Mouse (Mus musculus): ENCODE measurements around the gene Dusp3. TPM values are rescaled to one million over a fixed set of nuclear protein-coding genes. Genes with fewer than 3 reads are reported as not detected.

Gene Dusp3
- polyA plus RNA-seq, 1 experiment: 81.1 TPM

DNA sequence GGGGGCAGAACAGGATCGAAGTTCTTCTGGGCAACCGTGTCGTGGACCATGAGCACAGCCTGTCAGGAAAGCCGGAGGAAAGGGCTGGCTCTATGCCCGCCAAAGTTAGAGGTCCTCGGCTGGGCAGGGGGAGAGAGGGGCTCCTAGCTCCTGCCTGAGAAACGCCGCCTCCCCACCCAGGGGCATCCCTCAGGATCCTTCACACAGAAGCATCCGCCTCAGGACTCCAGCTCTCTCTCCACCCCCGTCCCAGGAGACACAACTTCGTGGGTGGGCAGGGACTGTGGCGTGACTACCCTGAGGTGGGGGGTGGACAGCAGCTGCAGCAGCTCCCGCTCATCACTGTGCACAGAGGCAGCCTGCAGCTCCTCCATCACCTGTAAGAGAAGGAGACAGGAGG lies 36.6 kb upstream of the Dusp3 start:
- no peak overlapping the region for H3K4me3 ChIP-seq
- H3ac ChIP-seq (ENCODE audit: control insufficient read depth, insufficient read length): no peak overlapping the region
- no peak for TF ChIP-seq REST (IDR thresholded peaks at IDR 0.05; ENCODE audit: insufficient read depth, insufficient read length)
- peak in 2 of 3 experiments; percentile 36 to 56 for TF ChIP-seq MYOG (IDR thresholded peaks at IDR 0.05; ENCODE audit: control insufficient read depth in 1 of 3, insufficient read depth in 1 of 3, insufficient read length in 2 of 3, low read depth in 2 of 3)
- no peak for TF ChIP-seq SRF (IDR thresholded peaks at IDR 0.05; ENCODE audit: control insufficient read depth, insufficient read length, low read depth)
- TF ChIP-seq POLR2A (IDR thresholded peaks at IDR 0.05; ENCODE audit: insufficient read length, low read depth): no peak
- no peak for TF ChIP-seq CEBPB (IDR thresholded peaks at IDR 0.05; ENCODE audit: insufficient read depth, poor library complexity, severe bottlenecking)
- TF ChIP-seq POLR2AphosphoS2 (IDR thresholded peaks at IDR 0.05; ENCODE audit: insufficient read length, low read depth): no peak
- TF ChIP-seq MAX (IDR thresholded peaks at IDR 0.05; ENCODE audit: low read depth): no peak
- no peak for TF ChIP-seq E2F4 (IDR thresholded peaks at IDR 0.05; ENCODE audit: insufficient read depth)
- no peak for TF ChIP-seq USF1 (IDR thresholded peaks at IDR 0.05; ENCODE audit: low read depth)
- no peak for TF ChIP-seq TCF12 (IDR thresholded peaks at IDR 0.05; ENCODE audit: insufficient read depth, poor library complexity, severe bottlenecking)
- TF ChIP-seq TCF3 (IDR thresholded peaks at IDR 0.05; ENCODE audit: insufficient read length, low read depth): no peak
- peak in 2 of 3 experiments; percentile 67 to 91 for TF ChIP-seq MYOD1 (IDR thresholded peaks at IDR 0.05; ENCODE audit: control insufficient read depth in 1 of 3, insufficient read length in 2 of 3, low read depth in 2 of 3)
- no peaks in the 10 kb centered on the region for H3K36me3 ChIP-seq (ENCODE audit: control insufficient read depth, insufficient read depth)
- H3K4me2 ChIP-seq (ENCODE audit: low read depth): peak overlapping the region; percentile 6
- H3K27me3 ChIP-seq (ENCODE audit: control insufficient read depth, insufficient read depth, insufficient read length): no peaks in the 10 kb centered on the region
- H3K79me2 ChIP-seq (ENCODE audit: control insufficient read depth, insufficient read depth): no peaks in the 10 kb centered on the region

DNA sequence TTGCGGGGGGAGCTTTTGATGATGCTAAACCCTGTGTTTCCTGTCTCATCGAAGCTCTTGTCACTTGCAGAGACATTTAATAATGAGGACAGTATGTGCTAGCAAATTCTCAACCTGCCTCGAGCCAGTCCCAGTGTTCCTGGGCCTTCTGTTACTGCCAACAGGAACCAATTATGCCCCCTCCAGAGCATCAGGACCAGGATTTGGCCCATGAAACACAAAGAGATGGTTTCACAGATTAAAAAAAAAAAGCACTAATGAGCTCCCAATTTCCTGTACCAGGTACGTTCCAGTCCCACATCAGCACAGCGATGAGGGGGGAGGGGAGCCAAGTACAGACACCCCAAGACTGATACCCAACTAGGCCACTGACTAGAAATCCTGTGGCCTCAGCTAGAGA lies 34.4 kb upstream of the Dusp3 start:
- Histone ChIP-seq H3K4me2 (ENCODE audit: low read depth) (no peak overlapping the region), H3ac (ENCODE audit: control insufficient read depth, insufficient read length) (no peak overlapping the region), H3K79me2 (ENCODE audit: control insufficient read depth, insufficient read depth) (no peaks in the 10 kb centered on the region), H3K4me3 (no peak overlapping the region), H3K36me3 (ENCODE audit: control insufficient read depth, insufficient read depth) (no peaks in the 10 kb centered on the region), H3K27me3 (ENCODE audit: control insufficient read depth, insufficient read depth, insufficient read length) (peaks cover 4% of the 10 kb centered on the region)
- TF ChIP-seq MAX (IDR thresholded peaks at IDR 0.05; ENCODE audit: low read depth): no peak
- TF ChIP-seq SRF (IDR thresholded peaks at IDR 0.05; ENCODE audit: control insufficient read depth, insufficient read length, low read depth): no peak
- TF ChIP-seq MYOD1 (IDR thresholded peaks at IDR 0.05; ENCODE audit: control insufficient read depth in 1 of 3, insufficient read length in 2 of 3, low read depth in 2 of 3): no peak
- no peak for TF ChIP-seq TCF12 (IDR thresholded peaks at IDR 0.05; ENCODE audit: insufficient read depth, poor library complexity, severe bottlenecking)
- no peak for TF ChIP-seq REST (IDR thresholded peaks at IDR 0.05; ENCODE audit: insufficient read depth, insufficient read length)
- no peak for TF ChIP-seq POLR2A (IDR thresholded peaks at IDR 0.05; ENCODE audit: insufficient read length, low read depth)
- TF ChIP-seq TCF3 (IDR thresholded peaks at IDR 0.05; ENCODE audit: insufficient read length, low read depth): no peak
- no peak for TF ChIP-seq POLR2AphosphoS2 (IDR thresholded peaks at IDR 0.05; ENCODE audit: insufficient read length, low read depth)
- TF ChIP-seq MYOG (IDR thresholded peaks at IDR 0.05; ENCODE audit: control insufficient read depth in 1 of 3, insufficient read depth in 1 of 3, insufficient read length in 2 of 3, low read depth in 2 of 3): no peak
- no peak for TF ChIP-seq E2F4 (IDR thresholded peaks at IDR 0.05; ENCODE audit: insufficient read depth)
- TF ChIP-seq USF1 (IDR thresholded peaks at IDR 0.05; ENCODE audit: low read depth): no peak
- TF ChIP-seq CEBPB (IDR thresholded peaks at IDR 0.05; ENCODE audit: insufficient read depth, poor library complexity, severe bottlenecking): no peak

DNA sequence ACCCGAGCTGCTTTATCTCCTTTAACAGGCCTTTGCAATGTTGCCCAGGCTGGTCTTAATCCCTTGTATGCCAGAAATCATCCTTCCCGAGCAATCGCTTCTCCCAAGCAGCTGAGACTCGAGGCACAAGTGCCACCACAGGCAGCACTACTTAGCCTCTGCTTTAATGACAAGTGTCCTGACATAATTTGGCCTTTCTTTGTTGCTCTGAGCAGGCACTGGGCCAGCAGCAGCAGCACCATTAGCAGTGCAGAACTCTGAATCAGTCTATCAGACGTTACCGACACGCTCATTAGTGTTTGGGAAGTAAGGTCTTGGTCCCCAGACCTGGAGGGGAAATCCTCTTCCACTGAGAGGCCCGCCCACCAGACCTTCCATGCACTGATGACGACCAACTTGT lies 32.9 kb upstream of the Dusp3 start:
- H3K4me3 ChIP-seq: no peak overlapping the region
- H3K36me3 ChIP-seq (ENCODE audit: control insufficient read depth, insufficient read depth): no peaks in the 10 kb centered on the region
- no peak overlapping the region for H3ac ChIP-seq (ENCODE audit: control insufficient read depth, insufficient read length)
- no peaks in the 10 kb centered on the region for H3K79me2 ChIP-seq (ENCODE audit: control insufficient read depth, insufficient read depth)
- no peak for TF ChIP-seq POLR2AphosphoS2 (IDR thresholded peaks at IDR 0.05; ENCODE audit: insufficient read length, low read depth)
- TF ChIP-seq MYOD1 (IDR thresholded peaks at IDR 0.05; ENCODE audit: control insufficient read depth in 1 of 3, insufficient read length in 2 of 3, low read depth in 2 of 3): no peak
- no peak for TF ChIP-seq POLR2A (IDR thresholded peaks at IDR 0.05; ENCODE audit: insufficient read length, low read depth)
- no peak for TF ChIP-seq CEBPB (IDR thresholded peaks at IDR 0.05; ENCODE audit: insufficient read depth, poor library complexity, severe bottlenecking)
- no peak for TF ChIP-seq TCF3 (IDR thresholded peaks at IDR 0.05; ENCODE audit: insufficient read length, low read depth)
- no peak for TF ChIP-seq TCF12 (IDR thresholded peaks at IDR 0.05; ENCODE audit: insufficient read depth, poor library complexity, severe bottlenecking)
- TF ChIP-seq REST (IDR thresholded peaks at IDR 0.05; ENCODE audit: insufficient read depth, insufficient read length): no peak
- TF ChIP-seq SRF (IDR thresholded peaks at IDR 0.05; ENCODE audit: control insufficient read depth, insufficient read length, low read depth): no peak
- TF ChIP-seq MAX (IDR thresholded peaks at IDR 0.05; ENCODE audit: low read depth): no peak
- no peak for TF ChIP-seq MYOG (IDR thresholded peaks at IDR 0.05; ENCODE audit: control insufficient read depth in 1 of 3, insufficient read depth in 1 of 3, insufficient read length in 2 of 3, low read depth in 2 of 3)
- no peak for TF ChIP-seq USF1 (IDR thresholded peaks at IDR 0.05; ENCODE audit: low read depth)
- no peak for TF ChIP-seq E2F4 (IDR thresholded peaks at IDR 0.05; ENCODE audit: insufficient read depth)
- H3K27me3 ChIP-seq (ENCODE audit: control insufficient read depth, insufficient read depth, insufficient read length): peaks cover 10% of the 10 kb centered on the region
- H3K4me2 ChIP-seq (ENCODE audit: low read depth): no peak overlapping the region

DNA sequence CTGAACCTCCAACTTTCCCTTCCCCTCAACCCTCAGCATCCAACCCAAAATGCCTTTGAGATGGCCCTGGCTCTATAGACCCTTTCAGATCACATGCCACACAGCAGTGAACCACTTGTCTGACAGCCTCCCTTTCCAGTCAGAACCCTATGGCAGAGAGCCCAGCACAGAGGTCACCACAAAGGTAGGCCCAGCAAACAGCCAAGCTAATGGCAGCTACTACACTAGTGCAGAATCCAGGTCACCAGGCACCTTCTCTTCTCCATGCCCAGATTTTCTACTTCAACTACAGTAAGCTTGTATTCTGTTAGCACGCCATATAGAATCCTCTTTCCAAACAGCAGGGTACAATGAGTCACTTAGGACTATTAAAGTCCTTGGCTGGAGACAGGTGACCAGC lies 29.3 kb upstream of the Dusp3 start:
- Histone ChIP-seq H3K4me3 (no peak overlapping the region), H3K36me3 (ENCODE audit: control insufficient read depth, insufficient read depth) (no peaks in the 10 kb centered on the region), H3K79me2 (ENCODE audit: control insufficient read depth, insufficient read depth) (no peaks in the 10 kb centered on the region), H3ac (ENCODE audit: control insufficient read depth, insufficient read length) (no peak overlapping the region), H3K27me3 (ENCODE audit: control insufficient read depth, insufficient read depth, insufficient read length) (peaks cover 16% of the 10 kb centered on the region), H3K4me2 (ENCODE audit: low read depth) (no peak overlapping the region)
- TF ChIP-seq MYOD1 (IDR thresholded peaks at IDR 0.05; ENCODE audit: control insufficient read depth in 1 of 3, insufficient read length in 2 of 3, low read depth in 2 of 3) (no peak), POLR2AphosphoS2 (IDR thresholded peaks at IDR 0.05; ENCODE audit: insufficient read length, low read depth) (no peak), TCF12 (IDR thresholded peaks at IDR 0.05; ENCODE audit: insufficient read depth, poor library complexity, severe bottlenecking) (no peak), CEBPB (IDR thresholded peaks at IDR 0.05; ENCODE audit: insufficient read depth, poor library complexity, severe bottlenecking) (no peak), SRF (IDR thresholded peaks at IDR 0.05; ENCODE audit: control insufficient read depth, insufficient read length, low read depth) (no peak), E2F4 (IDR thresholded peaks at IDR 0.05; ENCODE audit: insufficient read depth) (no peak)
